Mouse (Mus musculus): ENCODE results near the gene Leap2. TPM values are rescaled to one million over a fixed set of nuclear protein-coding genes. Genes with fewer than 3 reads are reported as not detected.
A peak's percentile ranks its signal among the peaks of the same experiment; 100 is the strongest.

Leap2 gene
- polyA plus RNA-seq, 1 experiment = 72.2 TPM

GRCm38 (mm10) chr11:53461727-53462126, 38.8 kb upstream of the Leap2 start:
- H3K4me3 ChIP-seq (ENCODE audit: low read depth, low read length) = no peak overlapping the region
- TF ChIP-seq CTCF (IDR thresholded peaks at IDR 0.05; ENCODE audit: extremely low read depth, insufficient read length, insufficient replicate concordance, low read depth, low read length) (no peak), POLR2A (IDR thresholded peaks at IDR 0.05; ENCODE audit: low read depth, low read length) (no peak)
- H3K27ac ChIP-seq (ENCODE audit: insufficient read depth, low read depth, low read length) = no peak overlapping the region
- H3K27me3 ChIP-seq (ENCODE audit: control insufficient read depth, insufficient read depth, low read length) = peaks cover 9% of the 10 kb centered on the region
- H3K36me3 ChIP-seq (ENCODE audit: control insufficient read depth, insufficient read depth, low read length) = no peaks in the 10 kb centered on the region
- WGBS = 28% methylated on average over 5 of the region's 5 CpGs
- no peaks in the 10 kb centered on the region for H3K4me1 ChIP-seq (ENCODE audit: control insufficient read depth, insufficient read depth, insufficient read length, low read length)

GRCm38 (mm10) chr11:53460192-53460591, 37.2 kb upstream of the Leap2 start:
- peaks cover 9% of the 10 kb centered on the region for H3K27me3 ChIP-seq (ENCODE audit: control insufficient read depth, insufficient read depth, low read length)
- no peak overlapping the region for H3K4me3 ChIP-seq (ENCODE audit: low read depth, low read length)
- no peak for TF ChIP-seq CTCF (IDR thresholded peaks at IDR 0.05; ENCODE audit: extremely low read depth, insufficient read length, insufficient replicate concordance, low read depth, low read length)
- no peak for TF ChIP-seq POLR2A (IDR thresholded peaks at IDR 0.05; ENCODE audit: low read depth, low read length)
- no peaks in the 10 kb centered on the region for H3K4me1 ChIP-seq (ENCODE audit: control insufficient read depth, insufficient read depth, insufficient read length, low read length)
- no peak overlapping the region for H3K27ac ChIP-seq (ENCODE audit: insufficient read depth, low read depth, low read length)
- WGBS = 82% methylated on average over 3 of the region's 3 CpGs
- no peaks in the 10 kb centered on the region for H3K36me3 ChIP-seq (ENCODE audit: control insufficient read depth, insufficient read depth, low read length)

GRCm38 (mm10) chr11:53458996-53459395, 36.0 kb upstream of the Leap2 start:
- 75% methylated on average over 3 of the region's 3 CpGs for WGBS

GRCm38 (mm10) chr11:53457372-53457954, 34.5 kb upstream of the Leap2 start:
- H3K36me3 ChIP-seq (ENCODE audit: control insufficient read depth, insufficient read depth, low read length) = no peaks in the 10 kb centered on the region
- H3K4me3 ChIP-seq (ENCODE audit: low read depth, low read length) = peak overlapping the region; percentile 68
- H3K27ac ChIP-seq (ENCODE audit: insufficient read depth, low read depth, low read length) = peak overlapping the region; percentile 1; the same call in 1 of the 2 replicates
- TF ChIP-seq POLR2A (IDR thresholded peaks at IDR 0.05; ENCODE audit: low read depth, low read length) (no peak), CTCF (IDR thresholded peaks at IDR 0.05; ENCODE audit: extremely low read depth, insufficient read length, insufficient replicate concordance, low read depth, low read length) (no peak)
- H3K4me1 ChIP-seq (ENCODE audit: control insufficient read depth, insufficient read depth, insufficient read length, low read length) = peaks cover 8% of the 10 kb centered on the region; the same call in 1 of the 2 replicates
- no peaks in the 10 kb centered on the region for H3K27me3 ChIP-seq (ENCODE audit: control insufficient read depth, insufficient read depth, low read length)
- WGBS = 15% methylated on average over 29 of the region's 29 CpGs

More at GRCm38 (mm10) chr11:53458996-53459395, 36.0 kb upstream of the Leap2 start:
- Histone ChIP-seq H3K4me3 (ENCODE audit: low read depth, low read length) (no peak overlapping the region), H3K4me1 (ENCODE audit: control insufficient read depth, insufficient read depth, insufficient read length, low read length) (peaks cover under 1% of the 10 kb centered on the region; the same call in 1 of the 2 replicates), H3K27ac (ENCODE audit: insufficient read depth, low read depth, low read length) (no peak overlapping the region), H3K27me3 (ENCODE audit: control insufficient read depth, insufficient read depth, low read length) (peaks cover 8% of the 10 kb centered on the region), H3K36me3 (ENCODE audit: control insufficient read depth, insufficient read depth, low read length) (no peaks in the 10 kb centered on the region)
- no peak for TF ChIP-seq CTCF (IDR thresholded peaks at IDR 0.05; ENCODE audit: extremely low read depth, insufficient read length, insufficient replicate concordance, low read depth, low read length)
- TF ChIP-seq POLR2A (IDR thresholded peaks at IDR 0.05; ENCODE audit: low read depth, low read length) = no peak

GRCm38 (mm10) chr11:53456474-53457371, 33.8 kb upstream of the Leap2 start, which contains the start of the genes Gm10447 and Shroom1:
Gm10447 (minus strand) TSS chr11:53457110.
Shroom1 (plus strand) TSS chr11:53457205.
- 3% methylated on average over 42 of the region's 42 CpGs for WGBS
- peak; percentile 49; the same call in 1 of the 2 replicates for TF ChIP-seq POLR2A (IDR thresholded peaks at IDR 0.05; ENCODE audit: low read depth, low read length)
- TF ChIP-seq CTCF (IDR thresholded peaks at IDR 0.05; ENCODE audit: extremely low read depth, insufficient read length, insufficient replicate concordance, low read depth, low read length) = no peak; the same call in 1 of the 2 replicates
- Histone ChIP-seq H3K36me3 (ENCODE audit: control insufficient read depth, insufficient read depth, low read length) (no peaks in the 10 kb centered on the region), H3K4me1 (ENCODE audit: control insufficient read depth, insufficient read depth, insufficient read length, low read length) (peaks cover 8% of the 10 kb centered on the region; the same call in 1 of the 2 replicates), H3K27ac (ENCODE audit: insufficient read depth, low read depth, low read length) (peak within 1 kb of the TSS; percentile 23; the same call in 1 of the 2 replicates), H3K27me3 (ENCODE audit: control insufficient read depth, insufficient read depth, low read length) (no peaks in the 10 kb centered on the region), H3K4me3 (ENCODE audit: low read depth, low read length) (peak within 1 kb of the TSS; percentile 68)

GRCm38 (mm10) chr11:53453031-53453430, 30.1 kb upstream of the Leap2 start:
- no peaks in the 10 kb centered on the region for H3K36me3 ChIP-seq (ENCODE audit: control insufficient read depth, insufficient read depth, low read length)
- WGBS = 71% methylated on average over 5 of the region's 5 CpGs
- H3K27ac ChIP-seq (ENCODE audit: insufficient read depth, low read depth, low read length) = no peak overlapping the region
- TF ChIP-seq CTCF (IDR thresholded peaks at IDR 0.05; ENCODE audit: extremely low read depth, insufficient read length, insufficient replicate concordance, low read depth, low read length) (no peak), POLR2A (IDR thresholded peaks at IDR 0.05; ENCODE audit: low read depth, low read length) (no peak)
- H3K4me3 ChIP-seq (ENCODE audit: low read depth, low read length) = no peak overlapping the region
- H3K4me1 ChIP-seq (ENCODE audit: control insufficient read depth, insufficient read depth, insufficient read length, low read length) = peaks cover 35% of the 10 kb centered on the region; the same call in 1 of the 2 replicates
- H3K27me3 ChIP-seq (ENCODE audit: control insufficient read depth, insufficient read depth, low read length) = no peaks in the 10 kb centered on the region

- Histone ChIP-seq H3K27ac (ENCODE audit: insufficient read depth, low read depth, low read length) (no peak overlapping the region), H3K27me3 (ENCODE audit: control insufficient read depth, insufficient read depth, low read length) (no peaks in the 10 kb centered on the region), H3K36me3 (ENCODE audit: control insufficient read depth, insufficient read depth, low read length) (no peaks in the 10 kb centered on the region), H3K4me1 (ENCODE audit: control insufficient read depth, insufficient read depth, insufficient read length, low read length) (peaks cover 36% of the 10 kb centered on the region; the same call in 1 of the 2 replicates), H3K4me3 (ENCODE audit: low read depth, low read length) (no peak overlapping the region)
- no peak for TF ChIP-seq CTCF (IDR thresholded peaks at IDR 0.05; ENCODE audit: extremely low read depth, insufficient read length, insufficient replicate concordance, low read depth, low read length)
- TF ChIP-seq POLR2A (IDR thresholded peaks at IDR 0.05; ENCODE audit: low read depth, low read length) = no peak
- 93% methylated on average over 9 of the region's 9 CpGs for WGBS
Observed at GRCm38 (mm10) chr11:53452396-53452795, 29.4 kb upstream of the Leap2 start.

All from small intestine, adult 2 months (tissue).